Mouse (Mus musculus): ENCODE results near the gene Nkiras1.

DNA sequence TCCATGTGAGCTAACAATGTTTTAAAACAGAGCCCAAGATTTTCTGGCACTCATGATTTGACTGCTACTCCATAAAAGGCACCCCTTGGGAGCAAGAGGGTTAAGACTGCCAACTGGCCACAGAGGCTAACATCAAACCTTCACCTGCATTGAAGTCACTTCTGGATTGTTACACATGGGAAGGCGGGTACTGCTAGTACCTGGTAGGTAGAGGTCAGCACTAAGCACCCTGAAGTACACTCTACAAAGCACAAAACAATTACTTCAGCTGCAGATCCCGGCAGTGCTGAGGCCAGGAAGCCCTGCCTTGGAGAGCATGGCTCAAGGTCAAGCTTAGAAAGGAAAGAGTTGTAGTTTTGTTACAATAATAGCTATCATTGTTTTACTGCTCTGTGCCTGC lies 16.5 kb downstream of the Nkiras1 start:
- TF ChIP-seq POLR2A (IDR thresholded peaks at IDR 0.05; ENCODE audit: low read depth, low read length), result no peak
- no peak for TF ChIP-seq CTCF (IDR thresholded peaks at IDR 0.05; ENCODE audit: extremely low read depth, insufficient read depth, insufficient read length, insufficient replicate concordance)

Data from spleen, adult 2 months (tissue).